Mouse (Mus musculus): ENCODE results near the gene Fbxo40.

Gene Fbxo40

DNA sequence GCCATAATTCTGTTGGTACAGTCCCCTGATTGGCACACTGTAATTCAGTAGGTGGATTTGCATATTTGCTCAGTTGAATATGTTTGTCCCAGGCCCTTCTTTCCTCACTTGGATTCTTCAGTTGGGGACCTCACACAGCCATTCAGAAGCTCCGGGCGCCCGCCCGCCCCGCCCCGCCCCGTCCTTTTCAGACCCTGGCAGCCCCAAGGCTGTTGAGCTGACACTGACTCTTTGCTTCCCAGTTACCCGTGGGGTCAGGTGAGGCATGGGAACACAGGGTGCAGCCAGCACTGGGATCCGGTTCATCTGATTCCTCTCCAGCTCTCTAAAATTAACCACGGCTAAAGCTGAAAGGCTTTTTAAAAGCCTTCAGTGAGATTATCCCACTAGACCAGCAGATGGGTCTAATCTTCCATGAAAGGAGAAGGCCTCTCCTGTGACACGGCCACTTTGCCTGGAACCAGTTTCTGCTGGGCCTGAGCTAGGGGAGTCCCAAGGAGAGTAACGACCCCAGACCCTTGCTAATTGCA lies 45.3 kb downstream of the Fbxo40 start:
- no peak for DNase-seq

DNA sequence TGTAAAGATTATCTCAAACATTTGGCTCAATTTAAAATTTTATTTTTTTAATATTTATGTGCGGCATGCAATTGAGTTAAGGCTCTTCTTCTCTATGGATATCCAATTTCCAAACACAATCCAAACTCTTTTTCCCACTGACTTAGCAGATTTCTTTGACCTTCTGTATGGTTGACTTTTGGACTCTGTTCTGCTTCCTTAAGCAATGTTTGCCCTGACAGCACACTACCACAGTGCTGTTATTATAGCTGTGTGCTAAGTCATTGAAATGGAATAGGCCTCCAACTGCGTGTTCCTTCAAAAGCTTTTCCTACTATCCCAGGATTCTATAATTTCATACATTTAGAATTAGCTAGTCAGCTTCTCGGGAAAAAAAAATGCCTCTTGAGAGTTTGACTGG lies 46.7 kb downstream of the Fbxo40 start:
- no peak for DNase-seq

GRCm38 (mm10) chr16:36941895-36942294 lies 48.4 kb downstream of the Fbxo40 start:
- DNase-seq: no peak

GRCm38 (mm10) chr16:36941137-36941727 lies 49.0 kb downstream of the Fbxo40 start:
- DNase-seq: no peak

DNA sequence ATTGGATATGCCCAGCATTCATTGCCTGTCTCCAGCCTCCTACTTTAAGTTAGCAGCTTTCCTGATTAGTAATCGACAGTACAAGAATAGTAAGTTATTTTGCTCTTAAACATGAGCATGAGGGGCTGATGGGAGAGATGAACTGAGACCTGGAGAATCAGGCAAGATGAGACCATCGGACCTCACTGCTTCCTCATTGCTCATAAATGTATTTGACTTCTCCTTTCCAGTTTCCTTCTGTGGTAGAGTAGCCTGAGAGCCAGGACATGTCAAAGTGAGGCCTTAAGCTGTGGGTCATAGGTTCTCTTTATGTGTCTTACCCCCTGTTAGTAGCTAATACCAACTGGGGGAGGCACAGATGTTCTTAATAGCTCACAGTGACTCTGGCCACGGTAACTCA lies 54.5 kb downstream of the Fbxo40 start:
- DNase-seq: no peak

- DNase-seq: no peak
Measured at GRCm38 (mm10) chr16:36934841-36935620, 55.2 kb downstream of the Fbxo40 start, which contains the start of gene Hcls1. Hcls1 (plus strand) TSS chr16:36934983.

GRCm38 (mm10) chr16:36934131-36934840 lies 56.0 kb downstream of the Fbxo40 start:
- DNase-seq: no peak

DNA sequence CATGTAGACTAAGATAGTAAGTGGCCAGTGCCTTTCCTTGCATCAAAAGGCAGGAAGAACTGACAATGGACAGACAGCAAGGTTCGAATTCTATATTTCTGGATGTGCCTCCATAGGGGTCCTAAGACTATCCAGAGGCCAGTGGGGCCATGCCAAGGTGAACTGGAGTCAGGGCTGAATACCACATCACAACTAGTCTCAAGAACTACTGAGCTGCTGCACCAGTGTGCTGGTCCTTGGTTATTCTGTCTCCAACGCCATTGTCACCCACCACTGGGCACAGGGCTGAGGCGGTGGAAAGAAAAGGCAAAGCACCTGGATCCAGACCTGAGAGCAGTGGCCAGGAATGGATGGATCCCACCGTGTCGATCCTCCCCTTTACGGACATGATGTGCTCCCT lies 57.7 kb downstream of the Fbxo40 start:
- DNase-seq: no peak

DNA sequence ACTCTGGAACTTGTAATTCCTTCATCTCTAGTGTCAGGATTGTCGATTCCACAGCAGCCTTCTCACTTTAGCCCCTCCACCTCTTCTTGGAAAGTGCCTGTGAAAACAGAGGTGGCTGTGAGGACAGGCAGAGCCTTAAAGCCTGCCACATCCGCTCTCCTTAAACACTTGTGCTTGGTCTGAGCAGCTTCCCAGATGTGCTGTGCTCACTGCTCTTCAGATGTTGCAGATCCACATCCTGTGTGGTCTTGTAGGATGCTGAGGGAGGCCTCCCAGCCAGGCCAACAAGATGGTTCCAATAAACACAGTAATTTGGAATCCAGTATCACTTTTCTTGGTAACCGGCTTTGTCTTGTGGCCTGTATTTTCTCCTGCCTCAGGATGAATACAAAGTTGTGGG lies 58.3 kb downstream of the Fbxo40 start:
- no peak for DNase-seq

DNA sequence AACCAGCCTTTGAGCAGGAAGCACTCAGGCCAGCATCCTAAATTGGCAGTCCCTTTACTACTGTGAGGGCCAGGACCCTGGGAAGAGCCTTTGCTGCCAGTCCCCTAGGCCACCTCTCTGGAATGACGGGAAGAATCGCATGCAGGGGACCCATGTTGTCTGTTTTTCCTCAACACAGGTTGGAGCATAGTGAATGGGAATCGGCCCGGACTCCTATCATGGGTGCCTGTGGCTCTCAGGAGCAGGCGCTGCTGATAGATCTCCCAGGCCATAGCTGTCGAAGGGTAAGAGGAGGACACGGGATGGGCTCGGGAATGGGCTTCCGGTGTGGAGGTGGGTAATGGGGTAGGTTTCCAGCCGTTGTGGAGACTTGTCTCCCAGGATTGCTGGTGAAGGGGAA lies 58.9 kb downstream of the Fbxo40 start:
- no peak for DNase-seq

- DNase-seq: no peak
Measured at GRCm38 (mm10) chr16:36930231-36931136, 59.8 kb downstream of the Fbxo40 start.

DNA sequence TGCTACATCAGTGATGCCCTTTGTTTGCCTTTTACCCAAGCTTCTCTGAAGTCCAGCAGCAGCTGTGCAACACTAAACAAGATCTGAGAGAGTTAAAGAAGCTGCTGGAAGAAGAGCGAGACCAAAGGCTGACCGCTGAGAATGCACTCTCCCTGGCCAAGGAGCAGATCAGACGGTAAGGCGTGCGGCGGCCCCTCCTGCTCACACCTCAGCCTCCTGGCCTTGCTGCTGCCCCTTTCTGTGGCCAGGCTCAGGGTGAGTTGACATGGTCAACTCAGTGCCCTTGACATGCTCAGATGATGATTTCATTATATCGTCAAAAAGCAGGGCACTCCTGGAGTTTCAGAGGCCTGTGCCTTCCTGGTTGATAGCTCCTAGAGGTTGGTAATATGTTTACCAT lies 61.1 kb downstream of the Fbxo40 start:
- no peak for DNase-seq

- DNase-seq: no peak
Measured at GRCm38 (mm10) chr16:36928106-36928500, 62.2 kb downstream of the Fbxo40 start.

GRCm38 (mm10) chr16:36927495-36928105 lies 62.7 kb downstream of the Fbxo40 start:
- DNase-seq: no peak

GRCm38 (mm10) chr16:36926514-36927447 lies 63.5 kb downstream of the Fbxo40 start:
- DNase-seq: no peak

- no peak for DNase-seq
Measured at GRCm38 (mm10) chr16:36925797-36926196, 64.5 kb downstream of the Fbxo40 start.

DNA sequence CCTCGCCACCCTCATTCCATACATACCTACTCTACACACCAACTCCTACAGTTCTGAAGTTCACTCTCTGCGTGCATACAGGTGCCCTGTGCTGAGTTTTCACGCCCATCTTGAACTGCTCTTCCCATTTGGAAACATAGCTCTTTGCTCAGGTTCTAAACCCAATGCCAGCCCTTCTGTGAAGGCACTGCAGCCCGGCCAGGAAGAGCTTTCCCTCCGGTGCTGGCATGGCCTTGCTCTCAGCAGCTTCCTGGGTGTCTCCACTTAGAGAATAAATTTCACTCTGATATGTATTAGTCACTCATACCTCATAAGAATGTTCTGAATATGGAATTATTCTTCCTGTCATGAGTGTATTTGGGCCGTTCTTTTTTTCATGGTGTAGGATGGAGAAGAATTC lies 64.9 kb downstream of the Fbxo40 start:
- no peak for DNase-seq

GRCm38 (mm10) chr16:36924312-36924711 lies 66.0 kb downstream of the Fbxo40 start:
- DNase-seq: no peak

GRCm38 (mm10) chr16:36921980-36922379 lies 68.3 kb downstream of the Fbxo40 start:
- DNase-seq: no peak

DNA sequence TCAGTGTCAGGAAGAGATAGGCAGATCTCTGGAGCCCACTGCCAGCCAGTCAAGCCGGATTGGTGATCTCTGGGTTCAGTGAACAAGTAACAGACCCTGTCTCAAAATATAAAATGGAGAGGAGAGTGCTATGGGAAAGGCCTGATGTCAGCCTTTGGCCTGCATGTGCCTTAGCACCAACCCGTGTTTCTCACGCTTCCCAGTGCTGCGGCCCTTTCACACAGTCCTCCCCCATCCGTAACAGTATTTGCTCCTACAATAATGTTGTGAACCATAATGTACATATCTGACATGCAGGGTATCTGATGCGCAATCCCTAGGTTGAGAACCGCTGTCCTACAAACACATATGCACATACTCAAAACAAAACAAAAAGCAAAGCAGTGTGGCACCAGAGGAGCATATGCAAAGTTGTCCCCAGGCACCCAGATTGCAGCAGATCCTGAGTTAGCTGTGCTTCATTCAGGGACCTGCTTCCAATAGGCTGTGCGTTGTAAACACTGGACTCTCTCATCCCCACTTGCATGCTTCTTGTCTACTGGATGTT lies 69.1 kb downstream of the Fbxo40 start:
- DNase-seq: no peak

DNA sequence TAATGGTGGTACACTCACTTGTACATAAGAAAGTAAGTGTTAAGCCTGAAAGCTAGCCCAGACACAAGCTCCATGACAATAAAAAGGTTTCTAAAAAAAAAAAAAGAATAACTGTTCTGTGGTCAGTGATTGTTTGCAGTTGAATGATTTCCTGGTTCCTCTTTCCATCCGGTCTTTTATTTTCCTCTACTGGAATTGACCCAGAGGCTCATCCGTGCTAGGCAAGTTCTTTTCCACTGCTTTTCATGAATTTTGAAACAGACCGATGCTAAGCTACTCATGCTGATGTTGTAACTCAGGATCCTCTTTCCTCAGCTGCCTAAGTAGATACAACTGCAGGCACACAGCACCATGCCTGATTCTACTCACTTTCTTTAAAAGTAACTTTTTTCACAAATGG lies 69.9 kb downstream of the Fbxo40 start:
- DNase-seq: no peak

Data from right cerebral cortex, postnatal 25 days (tissue).